Mouse (Mus musculus) layer of hippocampus, postnatal 10 days (tissue): Measurements from ENCODE around the gene Tiprl. TPM values are rescaled to one million over a fixed set of nuclear protein-coding genes. Genes with fewer than 3 reads are reported as not detected.

ENCODE experiments used
- DNase-seq, 2 experiments: peaks; one replicate each; pipeline ENCODE4 v3.0.0; 2021; ENCODE audit warnings: low spot score in 2 of 2
- total RNA-seq, 2 experiments: library from RNA; stranded (reverse); gene quantifications; 2 replicates each; pipeline ENCODE4 v1.2.3; 2021

The Tiprl gene
- total RNA-seq, 2 experiments from 2014 or later = 74.4 to 78.0 TPM

- no peak for DNase-seq
These were observed 33.2 kb downstream of the Tiprl start for GRCm38 (mm10) chr1:165203488-165204035.

- DNase-seq = no peak
These were observed 35.3 kb downstream of the Tiprl start for GRCm38 (mm10) chr1:165201445-165202012.

- DNase-seq = no peak
These were observed 36.0 kb downstream of the Tiprl start for GRCm38 (mm10) chr1:165200748-165201147.

- DNase-seq = no peak
These were observed 37.2 kb downstream of the Tiprl start for GRCm38 (mm10) chr1:165199639-165200038.

- no peak for DNase-seq
These were observed 37.8 kb downstream of the Tiprl start for GRCm38 (mm10) chr1:165198951-165199350.

GRCm38 (mm10) chr1:165197875-165198274 lies 38.9 kb downstream of the Tiprl start:
- DNase-seq = no peak

GRCm38 (mm10) chr1:165195396-165195960 lies 41.3 kb downstream of the Tiprl start:
- DNase-seq = no peak

- DNase-seq = no peak
These were observed 42.2 kb downstream of the Tiprl start for GRCm38 (mm10) chr1:165194662-165195013.

GRCm38 (mm10) chr1:165193880-165194661 lies 42.7 kb downstream of the Tiprl start, which contains the start of gene Sft2d2:
Sft2d2 (minus strand) TSS chr1:165194438.
- DNase-seq = peak; percentile 73 to 82

- DNase-seq = no peak
These were observed 43.4 kb downstream of the Tiprl start for GRCm38 (mm10) chr1:165193426-165193825.

GRCm38 (mm10) chr1:165192714-165193264 lies 44.0 kb downstream of the Tiprl start:
- DNase-seq = no peak

GRCm38 (mm10) chr1:165192102-165192501 lies 44.7 kb downstream of the Tiprl start:
- no peak for DNase-seq

GRCm38 (mm10) chr1:165191611-165192010 lies 45.2 kb downstream of the Tiprl start:
- no peak for DNase-seq

- no peak for DNase-seq
These were observed 46.1 kb downstream of the Tiprl start for GRCm38 (mm10) chr1:165190571-165191273.

GRCm38 (mm10) chr1:165190068-165190467 lies 46.7 kb downstream of the Tiprl start:
- no peak for DNase-seq

GRCm38 (mm10) chr1:165188806-165189580 lies 47.8 kb downstream of the Tiprl start:
- DNase-seq = no peak

- DNase-seq = no peak
These were observed 49.4 kb downstream of the Tiprl start for GRCm38 (mm10) chr1:165187357-165187756.

- DNase-seq = no peak
These were observed 50.3 kb downstream of the Tiprl start for GRCm38 (mm10) chr1:165186491-165186890.

- DNase-seq = no peak
These were observed 51.7 kb downstream of the Tiprl start for GRCm38 (mm10) chr1:165185116-165185515.

- no peak for DNase-seq
These were observed 52.6 kb downstream of the Tiprl start for GRCm38 (mm10) chr1:165184178-165184577.
